Mouse (Mus musculus): ENCODE measurements around the gene Samhd1.

Gene Samhd1

DNA sequence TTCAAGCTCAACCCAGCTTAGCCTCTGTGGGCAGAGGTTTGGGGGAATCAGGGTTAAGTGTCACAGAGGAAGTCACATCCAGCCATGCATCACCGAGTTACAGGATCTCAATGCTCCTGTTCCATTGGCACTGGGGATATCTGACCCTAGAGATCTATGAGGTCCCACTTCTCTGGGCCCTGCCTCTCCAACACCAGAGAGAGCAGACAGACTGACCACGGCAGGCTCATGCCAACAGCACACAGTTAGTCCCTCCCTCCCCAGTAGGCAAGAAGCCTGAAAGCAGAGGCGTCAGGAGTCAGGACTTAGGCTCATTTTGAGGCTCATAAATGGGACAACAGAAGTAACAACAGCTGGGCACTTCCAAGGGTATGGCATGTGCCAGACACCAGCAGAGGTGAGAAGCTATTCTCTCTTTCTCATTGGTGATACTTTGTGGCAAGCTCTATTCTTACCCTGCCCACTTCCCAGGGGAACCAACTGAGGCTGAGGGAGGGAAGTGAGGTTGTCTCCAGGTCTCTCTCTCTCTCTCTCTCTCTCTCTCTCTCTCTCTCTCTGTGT, 65.2 kb downstream of the Samhd1 start:
- DNase-seq: no peak

GRCm38 (mm10) chr2:157069355-157069735, 65.7 kb downstream of the Samhd1 start:
- DNase-seq: no peak

GRCm38 (mm10) chr2:157068701-157069354, 66.2 kb downstream of the Samhd1 start:
- DNase-seq: no peak

GRCm38 (mm10) chr2:157066731-157067430, 68.2 kb downstream of the Samhd1 start:
- no peak for DNase-seq

GRCm38 (mm10) chr2:157065879-157066226, 69.2 kb downstream of the Samhd1 start:
- DNase-seq: no peak

- no peak for DNase-seq
These were observed 69.8 kb downstream of the Samhd1 start for GRCm38 (mm10) chr2:157064978-157065878.

DNA sequence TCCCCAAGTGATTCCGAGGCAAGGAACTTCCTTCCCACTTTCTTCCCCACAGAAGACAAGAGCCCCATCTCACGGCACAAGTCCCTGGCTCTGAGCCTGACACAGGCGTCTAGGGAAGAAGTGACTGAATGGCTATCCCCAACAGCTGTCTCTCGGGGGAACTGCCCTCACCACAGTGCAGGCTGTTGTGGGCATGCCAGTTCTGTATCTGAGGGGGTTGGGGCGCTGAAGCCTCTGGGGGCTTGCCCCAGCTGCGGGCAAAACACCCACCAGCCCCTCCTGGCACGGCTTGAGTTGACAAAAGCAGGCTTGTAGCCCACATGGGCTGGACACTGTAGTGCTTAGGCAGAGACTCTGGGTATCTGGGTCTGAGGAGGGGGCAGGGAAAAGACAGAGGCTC, 70.9 kb downstream of the Samhd1 start:
- no peak for DNase-seq

DNA sequence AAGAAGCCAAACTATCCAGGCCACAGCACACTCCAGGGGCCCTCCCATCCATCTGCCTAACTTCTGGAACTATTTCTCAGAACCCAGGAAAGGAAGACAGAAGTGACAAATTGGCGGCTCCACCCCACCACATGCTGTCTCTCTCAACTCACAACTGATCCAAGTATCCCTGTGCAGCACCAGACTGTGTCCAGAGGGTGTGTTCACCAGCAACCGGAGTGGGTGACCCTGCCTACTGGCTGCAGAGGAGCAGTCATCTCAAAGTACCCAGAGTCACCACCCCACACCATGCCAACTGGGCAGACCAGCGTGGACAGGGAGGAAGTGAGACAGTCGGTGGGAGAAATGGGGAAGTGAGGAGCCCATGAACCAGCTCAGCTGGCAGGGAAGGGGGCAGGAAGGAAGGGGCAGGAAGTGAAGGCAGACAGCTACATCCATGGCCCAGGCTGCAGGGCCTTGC, 71.8 kb downstream of the Samhd1 start:
- DNase-seq: no peak

DNA sequence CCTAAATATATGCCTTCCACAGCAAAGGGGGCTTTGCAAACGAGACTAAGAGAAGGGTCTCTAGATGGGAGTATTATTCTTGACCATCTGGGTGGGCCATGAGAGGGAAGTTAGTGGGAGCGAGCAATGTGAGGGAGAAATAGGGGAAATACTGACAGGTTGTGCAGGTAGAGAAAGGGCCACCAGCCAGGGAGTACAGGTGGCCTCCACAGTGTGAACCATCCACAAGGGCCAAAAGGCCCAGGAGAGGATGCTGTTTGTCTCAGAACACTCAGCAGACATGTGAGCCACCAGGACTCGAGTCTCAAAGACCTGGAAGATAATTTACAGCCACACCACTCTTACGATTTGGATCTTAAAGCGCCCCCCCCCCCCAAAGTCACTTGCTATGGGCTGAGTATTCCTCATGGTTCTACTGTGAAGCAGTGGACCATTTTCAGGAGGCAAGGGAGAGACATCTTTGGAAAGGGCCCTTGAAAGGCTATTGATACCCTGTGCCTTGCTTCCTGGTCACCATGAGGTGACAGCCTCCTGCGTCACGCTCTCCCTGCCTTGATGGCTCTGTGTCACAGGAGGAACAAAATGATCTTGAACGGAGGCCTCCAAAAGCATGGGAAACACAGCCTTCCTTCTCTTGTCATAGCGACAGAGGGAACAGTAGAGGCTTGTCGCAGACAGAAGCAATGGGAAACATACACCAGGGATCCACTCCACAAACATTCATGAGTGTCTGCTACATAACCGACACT, 74.3 kb downstream of the Samhd1 start:
- no peak for DNase-seq

GRCm38 (mm10) chr2:157060037-157060436, 75.0 kb downstream of the Samhd1 start:
- no peak for DNase-seq

- DNase-seq: no peak
These were observed 75.9 kb downstream of the Samhd1 start for GRCm38 (mm10) chr2:157059166-157059565.

- DNase-seq: peak; percentile 50 to 75
These were observed 76.6 kb downstream of the Samhd1 start for GRCm38 (mm10) chr2:157058342-157058998.

DNA sequence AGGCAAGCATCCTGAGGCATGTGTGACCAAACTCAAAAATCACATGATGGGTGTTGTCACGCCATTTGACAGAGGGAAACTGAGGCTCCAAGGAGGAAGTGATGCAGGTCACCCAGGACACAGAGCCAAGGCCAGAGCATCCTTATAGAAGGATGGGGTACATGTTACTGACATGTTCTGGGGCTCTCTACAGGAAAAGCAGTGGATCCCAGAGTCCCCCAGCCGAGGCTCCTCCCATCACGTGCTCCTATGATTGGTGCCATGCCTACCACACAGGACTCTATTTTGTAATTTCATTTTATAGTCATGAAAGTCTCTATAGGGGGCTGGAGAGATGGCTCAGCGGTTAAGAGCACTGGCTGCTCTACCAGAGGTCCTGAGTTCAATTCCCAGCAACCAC, 77.3 kb downstream of the Samhd1 start:
- no peak for DNase-seq

GRCm38 (mm10) chr2:157057186-157057585, 77.9 kb downstream of the Samhd1 start:
- no peak for DNase-seq

DNA sequence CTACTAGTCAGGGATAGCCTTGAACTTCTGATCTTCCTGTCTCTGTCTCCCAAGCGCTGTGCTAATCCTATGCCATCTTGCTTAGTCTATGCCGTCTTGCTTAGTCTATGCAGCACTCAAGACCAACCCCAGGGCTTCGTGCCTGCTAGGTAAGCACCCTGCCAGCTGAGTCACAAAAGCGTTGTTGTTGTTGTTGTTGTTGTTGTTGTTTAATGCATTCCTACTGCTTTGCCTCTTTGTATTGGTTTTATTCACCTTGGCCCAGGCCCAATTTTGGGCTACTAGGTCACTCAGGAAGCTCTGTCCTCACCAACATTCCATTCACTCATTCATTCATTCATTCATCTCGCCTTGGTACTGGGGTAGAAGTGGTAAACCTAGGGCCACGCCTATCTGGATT, 79.3 kb downstream of the Samhd1 start:
- DNase-seq: no peak

DNA sequence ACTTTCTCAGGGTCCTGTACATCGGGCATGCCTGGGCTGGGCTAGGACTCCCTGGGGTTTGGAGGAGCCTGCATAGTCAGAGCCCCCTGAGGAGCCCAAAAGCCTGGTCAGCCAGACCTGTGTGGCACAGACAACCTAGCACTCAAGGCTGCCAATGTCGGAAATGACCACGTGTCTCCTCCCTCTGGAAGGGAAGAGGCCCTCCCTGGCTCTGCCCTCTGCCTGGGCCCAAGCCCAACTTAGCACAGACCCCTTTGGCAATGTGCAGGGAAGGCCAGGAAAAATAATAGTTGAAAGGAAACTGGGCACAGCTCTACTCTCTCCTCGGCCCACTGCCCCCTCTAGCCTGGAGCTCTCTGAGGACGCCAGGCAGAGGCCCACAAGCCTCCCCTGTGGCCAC, 80.2 kb downstream of the Samhd1 start:
- DNase-seq: no peak

DNA sequence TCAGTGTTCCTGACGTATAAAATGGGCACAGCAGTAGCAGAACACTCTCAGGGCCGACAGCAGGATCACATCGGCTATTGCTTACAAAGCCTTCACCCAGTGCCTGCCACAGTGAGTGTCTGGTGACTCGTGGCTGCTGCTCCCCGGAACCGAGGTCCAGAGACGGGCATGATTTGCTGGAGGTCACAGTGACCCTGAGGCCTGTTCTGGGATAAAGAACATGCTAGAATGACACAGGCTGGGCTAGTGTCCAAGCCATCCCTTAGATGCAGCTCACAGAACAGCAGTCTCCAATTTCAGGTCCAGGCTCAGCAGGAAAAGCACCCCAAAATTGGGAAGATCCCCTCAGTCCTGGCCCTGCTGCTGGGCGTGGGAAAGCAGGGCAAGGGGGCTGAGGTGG, 80.8 kb downstream of the Samhd1 start:
- no peak for DNase-seq

GRCm38 (mm10) chr2:157053787-157054186, 81.3 kb downstream of the Samhd1 start:
- no peak for DNase-seq

DNA sequence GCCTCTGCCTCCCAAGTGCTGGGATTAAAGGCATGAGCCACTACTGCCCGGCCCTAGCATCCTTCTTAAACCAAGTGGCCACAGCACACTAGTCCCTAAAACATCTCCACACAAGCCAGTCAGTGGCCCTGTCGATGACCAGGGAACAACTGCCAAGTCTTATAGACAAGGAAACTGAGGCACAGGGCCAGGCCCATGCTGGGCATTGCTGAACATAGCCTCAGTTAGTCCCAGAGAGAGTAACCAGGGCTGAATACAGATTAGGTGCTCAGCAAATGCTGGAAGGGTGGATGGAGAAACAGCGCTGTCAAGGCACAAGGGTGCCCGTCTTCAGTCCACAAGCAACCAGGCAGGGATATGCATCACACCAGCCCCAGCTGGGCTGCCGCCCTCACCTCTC, 81.9 kb downstream of the Samhd1 start:
- no peak for DNase-seq

DNA sequence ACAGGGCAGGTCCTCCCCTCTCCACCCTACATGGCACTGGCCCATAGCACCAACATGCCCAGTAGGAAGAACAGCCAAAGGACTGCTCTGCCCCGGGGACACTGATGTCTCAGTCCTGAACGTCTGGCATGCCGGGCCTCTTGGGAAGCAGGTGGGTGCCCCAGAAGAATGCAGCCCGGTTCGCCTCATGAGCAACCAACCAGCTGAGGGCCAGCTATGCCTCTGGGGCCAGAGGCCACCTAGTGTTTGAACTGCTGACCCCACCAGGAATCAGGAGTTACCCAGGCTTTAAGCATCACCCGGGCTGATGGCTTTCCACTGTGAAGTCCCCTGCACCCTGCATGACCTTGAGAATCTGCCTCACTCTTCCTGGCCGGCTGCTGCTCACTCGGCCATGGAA, 82.6 kb downstream of the Samhd1 start:
- DNase-seq: no peak

DNA sequence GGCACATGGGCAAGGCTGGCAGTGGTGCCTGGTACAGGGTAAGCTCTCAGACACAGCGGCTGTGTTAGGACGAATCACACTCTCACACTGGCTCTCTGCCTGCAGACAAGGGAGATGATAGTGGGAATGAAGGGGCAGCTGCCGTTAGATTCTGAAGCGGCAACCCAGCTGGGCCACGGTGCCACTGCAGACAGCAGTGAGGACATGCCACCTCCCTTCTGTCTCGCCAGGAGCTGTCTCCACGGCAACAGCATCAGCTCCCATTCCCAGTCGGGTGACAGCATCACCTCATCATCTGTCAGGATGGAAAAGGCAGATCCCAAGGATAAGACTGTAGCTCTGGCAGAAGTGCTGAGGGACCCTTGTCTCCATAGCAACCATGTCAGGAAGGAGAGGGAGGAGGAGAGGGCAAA, 85.2 kb downstream of the Samhd1 start:
- no peak for DNase-seq
